Mouse (Mus musculus): ENCODE results near the gene P3h4. TPM values are rescaled to one million over a fixed set of nuclear protein-coding genes. Genes with fewer than 3 reads are reported as not detected.
"Not testable (repeated sequence)": the region's sequence is repeated elsewhere in the genome, so short reads cannot be mapped to it uniquely, and the experiment has no call there.

P3h4 gene
- total RNA-seq, 2 experiments from 2014 or later, result 7.2 to 7.5 TPM

DNA sequence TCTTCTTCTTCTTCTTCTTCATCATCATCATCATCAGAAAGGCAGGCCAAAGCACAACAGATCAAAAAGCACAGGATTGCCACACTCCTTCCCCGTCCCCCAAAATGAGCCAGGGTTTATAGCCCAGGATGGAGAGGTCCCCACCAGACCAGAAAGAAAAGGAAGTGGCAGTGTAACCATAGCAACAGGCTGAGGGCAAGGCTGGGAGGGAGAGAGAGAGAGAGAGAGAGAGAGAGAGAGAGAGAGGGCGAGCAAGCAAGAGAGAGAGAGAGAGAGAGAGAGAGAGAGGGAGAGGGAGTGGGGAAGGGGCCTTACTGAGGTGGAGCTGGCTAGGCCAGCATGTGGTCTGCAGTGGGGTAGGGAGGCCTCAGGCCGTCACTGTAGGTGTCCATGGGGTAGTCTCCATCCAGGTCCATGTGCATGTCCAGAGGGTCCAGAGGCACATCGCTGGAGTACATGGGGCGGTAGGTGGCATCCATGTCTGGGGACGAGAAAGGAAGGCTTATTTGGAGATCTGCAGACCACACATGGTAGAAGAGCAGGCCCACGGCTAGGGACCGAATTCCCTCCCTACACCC lies 42.6 kb downstream of the P3h4 start:
- DNase-seq (ENCODE audit: low spot score in 2 of 2), result no peak
- intact Hi-C loops (cut with DNase I), result no loop called here

DNA sequence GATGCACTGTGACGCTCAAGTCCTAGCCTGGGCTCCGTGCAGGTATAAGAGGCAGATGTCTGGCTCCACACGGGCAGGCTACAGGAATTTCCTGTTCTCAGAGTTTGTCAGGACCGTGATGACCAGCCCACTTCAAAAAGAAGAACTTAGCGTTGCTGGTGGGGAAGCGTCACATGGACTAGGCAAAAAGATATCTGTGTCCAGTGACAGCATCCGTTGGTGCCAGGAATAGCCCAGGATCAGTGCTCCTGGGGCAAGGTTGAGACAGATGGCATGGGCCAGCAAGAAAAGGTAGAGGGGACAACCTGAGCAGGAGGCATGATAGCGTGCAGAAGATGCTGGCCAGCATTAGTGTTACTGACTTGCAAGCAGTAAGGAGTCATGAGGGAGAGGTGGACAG lies 44.8 kb downstream of the P3h4 start:
- no peak for DNase-seq (ENCODE audit: low spot score in 2 of 2)
- intact Hi-C loops (cut with DNase I), result no loop called here

DNA sequence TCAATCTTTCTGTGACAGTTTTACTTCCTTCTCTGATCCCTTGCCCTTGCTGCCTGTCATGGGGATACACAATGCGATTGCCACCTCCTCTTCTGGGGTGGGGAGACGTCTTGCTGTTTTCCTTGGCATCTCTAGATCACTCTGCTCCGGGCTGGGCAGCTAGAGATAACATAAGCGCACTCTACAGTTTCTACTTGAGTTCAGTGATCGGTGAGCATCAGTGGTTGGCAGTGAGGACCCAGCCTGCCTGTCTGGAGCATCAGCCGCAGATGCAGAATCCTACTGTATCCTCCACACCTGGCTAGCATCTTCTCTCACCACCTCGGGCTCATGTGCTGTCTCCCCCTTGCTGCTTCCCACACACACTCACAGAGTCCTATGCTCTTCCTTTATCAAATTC lies 45.5 kb downstream of the P3h4 start:
- intact Hi-C loops (cut with DNase I), result no loop called here
- DNase-seq (ENCODE audit: low spot score in 2 of 2), result no peak

DNA sequence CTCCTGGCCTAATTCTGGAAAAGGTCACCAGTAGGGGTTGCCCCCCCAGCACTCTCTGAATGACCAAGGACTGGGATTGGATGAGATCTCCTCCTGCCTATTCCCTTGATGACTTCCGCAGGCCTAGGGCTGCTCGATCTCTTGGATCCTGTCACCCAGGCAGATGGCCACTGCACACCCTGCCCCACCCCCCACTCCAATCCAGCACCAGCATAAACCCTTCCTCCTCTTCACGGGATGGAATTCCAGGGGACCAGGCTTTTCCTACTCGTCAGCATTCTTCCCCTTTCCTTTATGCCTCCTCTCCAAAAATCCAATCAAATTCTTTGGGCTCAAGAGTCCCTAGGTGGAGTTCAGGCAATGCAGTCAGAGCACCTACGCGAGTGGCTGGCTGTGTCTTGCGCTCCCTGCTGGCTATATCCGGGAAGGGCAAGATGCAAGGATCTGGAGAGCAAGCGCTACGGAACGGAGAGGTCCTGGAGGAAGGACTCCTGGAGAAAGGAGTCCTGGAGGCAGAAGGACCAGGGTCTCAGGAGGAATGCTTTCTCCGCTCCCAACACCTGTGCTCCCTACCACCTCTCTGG lies 51.6 kb downstream of the P3h4 start:
- intact Hi-C loops (cut with DNase I), result loop anchor here (1.0 to 2.0 kb wide), 2 partner anchors 45 to 110 kb away; partner anchors contain the start of gene Klhl11
- DNase-seq (ENCODE audit: low spot score in 2 of 2), result peak; percentile 60 to 69

DNA sequence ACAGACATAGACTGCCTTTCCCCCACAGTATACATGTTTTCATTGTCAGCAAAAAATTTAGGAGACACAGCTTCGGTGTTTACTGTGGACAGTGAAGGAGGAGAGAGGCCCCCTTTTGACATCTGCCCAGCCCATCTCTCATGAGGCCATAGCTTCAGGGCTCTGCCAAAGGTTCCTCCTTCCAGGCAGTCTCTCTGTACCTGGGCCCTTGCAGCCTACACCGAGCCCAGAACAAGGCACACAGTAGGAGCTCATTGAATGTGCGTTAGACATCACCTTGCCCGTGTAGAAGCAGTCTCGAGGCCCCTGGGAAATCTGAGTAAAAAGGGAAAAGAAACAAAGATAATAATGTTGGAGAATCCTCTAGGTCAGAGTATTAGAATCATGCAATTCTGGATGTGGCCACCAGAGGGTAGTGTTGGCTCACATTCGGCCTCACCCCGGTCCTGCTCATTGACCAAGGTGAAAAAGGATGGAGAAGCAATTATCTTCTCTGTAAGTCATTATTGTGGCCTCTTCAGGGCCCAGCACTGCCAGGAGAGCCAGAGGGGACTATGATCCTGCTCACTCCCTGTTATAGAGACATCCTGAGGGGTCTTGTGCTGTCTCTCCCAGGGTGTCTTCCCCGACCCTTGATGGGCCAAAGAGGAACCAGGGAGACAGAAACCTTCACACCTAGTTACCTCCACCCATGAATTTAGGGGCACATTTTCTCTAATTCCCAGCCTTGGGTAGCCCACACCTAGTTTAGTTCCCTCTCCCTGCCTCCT lies 52.2 kb downstream of the P3h4 start:
- intact Hi-C loops (cut with DNase I), result loop anchor here (1.0 to 2.0 kb wide), 2 partner anchors 46 to 110 kb away; partner anchors contain the start of gene Klhl11
- peak; percentile 73 to 82 for DNase-seq (ENCODE audit: low spot score in 2 of 2)

DNA sequence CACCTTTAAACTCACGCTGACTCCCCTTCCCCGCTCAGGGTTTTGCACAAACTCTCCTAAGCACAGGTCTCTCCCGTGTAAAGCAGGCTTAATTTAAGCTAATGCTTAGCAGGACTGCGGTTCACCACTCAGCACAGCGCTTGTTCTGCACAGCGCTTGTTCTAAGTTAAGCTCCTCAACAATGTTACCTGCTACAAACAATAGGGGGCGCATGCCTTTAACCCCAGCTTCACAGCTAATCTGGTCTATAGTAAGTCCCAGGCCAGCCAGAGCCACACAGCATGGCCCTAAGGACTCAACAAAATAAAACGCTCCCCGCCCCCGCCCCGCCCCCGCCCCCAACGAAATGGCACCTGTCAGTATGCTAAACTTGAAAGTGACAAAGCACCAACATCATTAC lies 53.6 kb downstream of the P3h4 start:
- intact Hi-C loops (cut with DNase I); DNase-seq (ENCODE audit: low spot score in 2 of 2): not testable (repeated sequence)

DNA sequence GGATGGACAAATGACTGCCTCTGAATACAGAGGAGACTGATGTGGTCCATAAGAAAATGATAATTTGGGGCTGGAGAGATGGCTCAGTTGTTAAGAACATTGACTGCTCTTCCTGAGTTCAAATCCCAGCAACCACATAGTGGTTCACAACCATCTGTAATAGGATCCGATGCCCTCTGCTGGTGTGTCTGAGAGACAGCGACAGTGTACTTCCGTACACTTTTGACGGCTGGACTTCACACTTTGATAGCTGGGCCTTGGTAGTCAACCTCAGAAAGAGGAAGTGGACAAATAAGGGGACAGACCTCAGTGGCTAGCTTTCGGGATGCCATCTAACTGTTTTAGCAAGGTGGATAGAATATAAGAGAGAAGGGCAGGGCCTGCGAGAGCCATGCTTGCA lies 54.5 kb downstream of the P3h4 start:
- intact Hi-C loops (cut with DNase I), result no loop called here
- DNase-seq (ENCODE audit: low spot score in 2 of 2), result no peak

Small RNAs within 50 kb of the gene (microRNA-seq; reads per million reads assigned to microRNA genes)
- gene Gm27374, result 0 reads per million in 2 experiments

Other genes starting within 250 kb of the P3h4 start
- gene Krt9, start 221.6 kb downstream of the P3h4 start, total RNA-seq (2021), result 1 to 10 TPM; 3.7 to 4.3 TPM
- gene Krt14, start 207.3 kb downstream of the P3h4 start, total RNA-seq (2021), result not detected
- not detected for gene Krt16, start 165.9 kb downstream of the P3h4 start, total RNA-seq (2021)
- under 1 TPM in 1 of 2 experiments, not detected in 1; 0.30 TPM for gene Krt17, start 153.8 kb downstream of the P3h4 start, total RNA-seq (2021)
- not detected for gene Krt42, start 145.0 kb downstream of the P3h4 start, total RNA-seq (2021)
- gene Eif1, start 95.0 kb downstream of the P3h4 start, total RNA-seq (2021), result 100 to 1,000 TPM; 820 to 888 TPM
- gene Gast, start 80.4 kb downstream of the P3h4 start, total RNA-seq (2021), result not detected
- gene Hap1, start 58.7 kb downstream of the P3h4 start, total RNA-seq (2021), result 100 to 1,000 TPM; 136 to 160 TPM
- gene Jup, start 17.1 kb downstream of the P3h4 start, total RNA-seq (2021), result 10 to 100 TPM; 44.2 to 45.4 TPM
- 1 to 10 TPM; 4.7 to 5.7 TPM for gene Fkbp10, start 861 bp upstream of the P3h4 start, total RNA-seq (2021)
- gene Nt5c3b, start 27.0 kb upstream of the P3h4 start, total RNA-seq (2021), result 10 to 100 TPM; 50.7 to 57.1 TPM
- gene Klhl10, start 27.1 kb upstream of the P3h4 start, total RNA-seq (2021), result under 1 TPM; 0.53 to 0.99 TPM
- 100 to 1,000 TPM in 1 of 2 experiments, 10 to 100 TPM in 1; 97.7 to 102 TPM for gene Klhl11, start 57.9 kb upstream of the P3h4 start, total RNA-seq (2021)
- gene Acly, start 113.2 kb upstream of the P3h4 start, total RNA-seq (2021), result 100 to 1,000 TPM; 114 to 124 TPM
- 1 to 10 TPM in 1 of 2 experiments, under 1 TPM in 1; 0.55 to 1.3 TPM for gene Ttc25, start 130.8 kb upstream of the P3h4 start, total RNA-seq (2021)
- 100 to 1,000 TPM; 207 to 230 TPM for gene Cnp, start 160.1 kb upstream of the P3h4 start, total RNA-seq (2021)
- gene Nkiras2, start 204.4 kb upstream of the P3h4 start, total RNA-seq (2021), result 10 to 100 TPM; 13.7 to 14.7 TPM
- 100 to 1,000 TPM; 231 to 258 TPM for gene Dnajc7, start 205.3 kb upstream of the P3h4 start, total RNA-seq (2021)